Mouse (Mus musculus) brain, embryonic 14.5 days (tissue): Measurements from ENCODE around the gene Itgb3.

Experiments used
- CTCF ChIP-seq: fragments of 200-500 bp; IDR thresholded peaks from 2 replicates; pipeline ENCODE4 v1.5.1; 2012; ENCODE audit warnings: inconsistent platforms, mild to moderate bottlenecking, moderate library complexity, borderline replicate concordance; ENCODE audit not compliant: insufficient read depth, insufficient read length; ENCODE audit errors: extremely low read depth
- POLR2A ChIP-seq: fragments of 200-500 bp; IDR thresholded peaks from 2 replicates; pipeline ENCODE4 v1.6.1; 2012; ENCODE audit warnings: mild to moderate bottlenecking, inconsistent platforms, borderline replicate concordance; ENCODE audit not compliant: poor library complexity, insufficient read depth, insufficient read length, severe bottlenecking; ENCODE audit errors: extremely low read depth

- TF ChIP-seq CTCF: no peak
- no peak for TF ChIP-seq POLR2A
Observed at GRCm38 (mm10) chr11:104638906-104639305, 31.1 kb downstream of the Itgb3 start.
